Mouse (Mus musculus) heart, adult 2 months (tissue): ENCODE results near the gene 9130008F23Rik.

Experiments used
- CTCF ChIP-seq: fragments of 200-600 bp; IDR thresholded peaks from 2 replicates; pipeline ENCODE4 v1.8.1; 2022; ENCODE audit warnings: antibody characterized with exemption, mild to moderate bottlenecking, moderate library complexity
- EP300 ChIP-seq: fragments of 200-500 bp; IDR thresholded peaks from 2 replicates; pipeline ENCODE4 v1.6.1; 2011; ENCODE audit warnings: low read depth, low read length, control low read depth; ENCODE audit not compliant: insufficient read depth
- POLR2A ChIP-seq: fragments of 200-500 bp; IDR thresholded peaks from 2 replicates; pipeline ENCODE4 v1.6.1; 2011; ENCODE audit warnings: mild to moderate bottlenecking, low read depth, low read length, control low read depth; ENCODE audit not compliant: insufficient read depth

GRCm38 (mm10) chr17:40874701-40875100, 5.7 kb downstream of the 9130008F23Rik start:
- TF ChIP-seq POLR2A (no peak), CTCF (no peak), EP300 (no peak)
